Mouse (Mus musculus): ENCODE data around the gene Hopx.

Hopx gene

GRCm38 (mm10) chr5:77114817-77115731 lies at the start of gene Hopx:
Gene Hopx, minus strand, starts transcription at chr5:77115121.
- DNase-seq, result peak; percentile 58

GRCm38 (mm10) chr5:77163597-77163996 lies 48.7 kb upstream of the Hopx start:
- DNase-seq, result no peak

- no peak for DNase-seq
Observed at GRCm38 (mm10) chr5:77162566-77162965, 47.6 kb upstream of the Hopx start.

- DNase-seq, result no peak
Observed at GRCm38 (mm10) chr5:77157777-77158540, 43.0 kb upstream of the Hopx start.

GRCm38 (mm10) chr5:77156938-77157337 lies 42.0 kb upstream of the Hopx start:
- peak; percentile 4 for DNase-seq

GRCm38 (mm10) chr5:77155526-77155925 lies 40.6 kb upstream of the Hopx start:
- DNase-seq, result no peak

- DNase-seq, result no peak
Observed at GRCm38 (mm10) chr5:77154812-77155211, 39.9 kb upstream of the Hopx start.

- no peak for DNase-seq
Observed at GRCm38 (mm10) chr5:77151738-77152137, 36.8 kb upstream of the Hopx start.

GRCm38 (mm10) chr5:77151075-77151474 lies 36.2 kb upstream of the Hopx start:
- DNase-seq, result no peak

GRCm38 (mm10) chr5:77148021-77148621 lies 33.2 kb upstream of the Hopx start:
- DNase-seq, result no peak

GRCm38 (mm10) chr5:77146459-77147170 lies 31.7 kb upstream of the Hopx start:
- peak; percentile 16 for DNase-seq

- DNase-seq, result no peak
Observed at GRCm38 (mm10) chr5:77144647-77145046, 29.7 kb upstream of the Hopx start.

GRCm38 (mm10) chr5:77143076-77143475 lies 28.2 kb upstream of the Hopx start:
- DNase-seq, result no peak

- DNase-seq, result no peak
Observed at GRCm38 (mm10) chr5:77141336-77141735, 26.4 kb upstream of the Hopx start.

GRCm38 (mm10) chr5:77140861-77141260 lies 25.9 kb upstream of the Hopx start:
- DNase-seq, result no peak

GRCm38 (mm10) chr5:77140108-77140507 lies 25.2 kb upstream of the Hopx start:
- peak; percentile 5 for DNase-seq

- DNase-seq, result peak; percentile 22
Observed at GRCm38 (mm10) chr5:77137701-77138265, 22.9 kb upstream of the Hopx start.

- no peak for DNase-seq
Observed at GRCm38 (mm10) chr5:77136684-77137224, 21.8 kb upstream of the Hopx start.

- DNase-seq, result no peak
Observed at GRCm38 (mm10) chr5:77134961-77135360, 20.0 kb upstream of the Hopx start.

GRCm38 (mm10) chr5:77134465-77134864 lies 19.5 kb upstream of the Hopx start:
- DNase-seq, result no peak

- no peak for DNase-seq
Observed at GRCm38 (mm10) chr5:77133960-77134359, 19.0 kb upstream of the Hopx start.
